Mouse (Mus musculus) heart, adult 11 months (tissue): ENCODE results near the gene Kif26a.

ENCODE experiments used
- DNase-seq: peaks from one replicate; pipeline ENCODE4 v3.0.0; 2022

The Kif26a gene

DNA sequence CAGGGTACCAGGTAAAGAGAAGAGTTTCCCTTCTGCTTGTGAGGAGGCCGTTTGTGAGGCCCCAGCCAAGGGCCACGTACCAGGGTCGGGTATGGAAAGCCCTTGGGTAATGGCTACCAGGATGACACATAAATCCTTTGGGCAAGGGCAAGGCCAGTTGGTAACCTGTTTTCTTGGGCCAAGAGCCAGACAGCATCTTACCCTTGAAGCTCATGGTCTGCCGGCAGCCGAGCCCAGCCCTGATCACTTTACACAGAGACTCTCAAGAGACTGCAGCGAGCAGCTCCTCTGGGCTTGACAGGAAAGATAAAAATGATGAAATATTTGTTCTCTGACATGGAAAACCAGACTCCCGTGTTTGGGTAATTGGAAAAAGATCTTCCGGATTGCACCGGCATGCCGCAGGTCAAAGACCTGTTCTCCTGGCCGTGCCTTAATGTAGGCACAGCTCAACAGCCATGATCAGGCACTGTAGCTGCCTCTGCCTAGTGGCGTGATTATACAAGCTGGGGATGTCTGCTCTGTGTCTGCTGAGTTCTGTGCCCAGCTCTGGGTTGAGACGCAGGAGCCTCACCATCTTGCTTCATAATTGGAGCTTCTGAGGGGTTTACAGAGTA lies 77.8 kb downstream of the Kif26a start:
- DNase-seq = no peak

DNA sequence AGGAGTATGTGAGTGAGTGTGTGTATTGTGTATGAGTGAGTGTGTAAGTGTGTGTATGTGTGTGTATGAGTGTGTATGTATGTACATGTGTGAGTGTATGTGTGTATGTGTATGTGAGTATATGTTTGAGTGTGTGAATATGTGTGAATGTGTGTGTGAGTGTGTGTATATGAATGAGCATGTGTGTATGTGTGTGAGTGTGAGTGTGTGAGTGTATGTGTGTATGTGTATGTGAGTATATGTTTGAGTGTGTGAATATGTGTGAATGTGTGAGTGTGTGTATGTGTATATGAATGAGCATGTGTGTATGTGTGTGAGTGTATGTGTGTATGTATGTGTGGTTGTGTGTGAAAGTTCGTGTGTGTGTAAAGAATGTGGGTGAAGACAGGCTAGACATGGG lies 80.2 kb downstream of the Kif26a start:
- no peak for DNase-seq

DNA sequence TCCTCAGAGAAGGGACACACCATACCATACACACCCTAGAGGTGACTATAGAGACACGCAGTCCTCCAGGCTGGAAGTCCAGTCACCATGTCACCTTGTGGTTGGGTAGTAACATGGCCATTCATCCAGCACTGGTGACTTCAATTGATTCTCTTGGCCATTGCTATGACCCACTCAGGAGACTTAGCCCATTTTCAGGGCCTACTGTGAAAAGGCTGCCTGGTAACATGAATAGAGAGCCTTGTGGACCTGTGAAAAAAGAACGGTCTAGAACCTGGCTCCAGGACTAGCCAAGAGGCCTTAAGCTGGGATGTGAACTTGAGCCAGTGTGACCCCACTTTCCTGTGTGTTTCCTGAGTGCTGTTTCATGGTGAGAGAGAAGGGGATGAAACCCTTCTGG lies 80.6 kb downstream of the Kif26a start:
- no peak for DNase-seq

- no peak for DNase-seq
These were observed 83.1 kb downstream of the Kif26a start for GRCm38 (mm10) chr12:112229084-112229483.

GRCm38 (mm10) chr12:112230196-112230595 lies 84.2 kb downstream of the Kif26a start:
- DNase-seq = no peak
